Mouse (Mus musculus): ENCODE data around the gene Srcin1.

DNA sequence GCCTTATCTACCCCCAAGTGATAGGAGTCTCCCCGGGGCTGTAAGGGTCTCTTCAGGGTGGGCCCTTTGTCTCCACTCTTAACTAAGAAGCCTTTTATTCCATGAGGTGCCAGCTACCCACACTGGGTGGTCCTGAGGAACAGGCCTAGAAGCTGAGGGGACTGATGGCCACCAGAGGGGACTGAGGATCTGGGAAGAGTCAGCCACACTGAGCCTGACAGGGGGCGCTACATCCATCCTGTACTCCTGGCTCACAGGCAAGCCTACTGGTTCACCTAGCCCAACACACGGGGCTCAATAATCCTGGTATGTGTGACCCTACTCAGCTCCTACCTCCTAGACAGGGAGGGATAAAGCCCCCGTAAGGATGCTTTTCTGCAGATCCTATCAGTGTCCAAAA is 16.4 kb downstream of the Srcin1 start:
- TF ChIP-seq CTCF (IDR thresholded peaks at IDR 0.05; ENCODE audit: control insufficient read depth, insufficient read depth, insufficient replicate concordance, low read depth, low read length) (no peak), POLR2A (IDR thresholded peaks at IDR 0.05; ENCODE audit: control insufficient read depth, low read depth, low read length) (no peak)

All from testis, adult 2 months (tissue).